Mouse (Mus musculus) cerebellum, postnatal 4 days (tissue): Measurements from ENCODE around the gene Cox7a2l.
A peak's percentile ranks its signal among the peaks of the same experiment; 100 is the strongest.

Source experiments
- DNase-seq, 2 experiments: peaks; one replicate each; pipeline ENCODE4 v3.0.0; 2022; ENCODE audit warnings: low spot score in 2 of 2, mixed read lengths in 1 of 2

Cox7a2l gene

GRCm38 (mm10) chr17:83526624-83527532, 9.7 kb upstream of the Cox7a2l start:
- no peak for DNase-seq

- no peak for DNase-seq
Measured at GRCm38 (mm10) chr17:83526091-83526561, 9.0 kb upstream of the Cox7a2l start.

- no peak for DNase-seq
Measured at GRCm38 (mm10) chr17:83525596-83525995, 8.5 kb upstream of the Cox7a2l start.

- DNase-seq = no peak
Measured at GRCm38 (mm10) chr17:83524753-83525152, 7.6 kb upstream of the Cox7a2l start.

GRCm38 (mm10) chr17:83522590-83523379, 5.7 kb upstream of the Cox7a2l start:
- no peak for DNase-seq

GRCm38 (mm10) chr17:83521881-83522280, 4.8 kb upstream of the Cox7a2l start:
- DNase-seq = no peak

- DNase-seq = peak; percentile 61 to 85
Measured at GRCm38 (mm10) chr17:83514213-83514701, 2.9 kb downstream of the Cox7a2l start.

- DNase-seq = no peak
Measured at GRCm38 (mm10) chr17:83513655-83514212, 3.4 kb downstream of the Cox7a2l start.

GRCm38 (mm10) chr17:83512130-83512529, 5.0 kb downstream of the Cox7a2l start:
- no peak for DNase-seq

GRCm38 (mm10) chr17:83503693-83504092, 13.4 kb downstream of the Cox7a2l start:
- no peak for DNase-seq

- no peak for DNase-seq
Measured at GRCm38 (mm10) chr17:83499692-83500091, 17.4 kb downstream of the Cox7a2l start.

GRCm38 (mm10) chr17:83498889-83499288, 18.2 kb downstream of the Cox7a2l start:
- DNase-seq = no peak

GRCm38 (mm10) chr17:83487762-83488161, 29.4 kb downstream of the Cox7a2l start:
- DNase-seq = no peak

- no peak for DNase-seq
Measured at GRCm38 (mm10) chr17:83483784-83484183, 33.3 kb downstream of the Cox7a2l start.

GRCm38 (mm10) chr17:83482817-83483536, 34.2 kb downstream of the Cox7a2l start:
- no peak for DNase-seq

GRCm38 (mm10) chr17:83481551-83481950, 35.6 kb downstream of the Cox7a2l start:
- peak in 1 of 2 experiments; percentile 15 for DNase-seq

GRCm38 (mm10) chr17:83477089-83477488, 40.0 kb downstream of the Cox7a2l start:
- DNase-seq = no peak

GRCm38 (mm10) chr17:83469586-83469985, 47.5 kb downstream of the Cox7a2l start:
- DNase-seq = no peak

GRCm38 (mm10) chr17:83466697-83467251, 50.4 kb downstream of the Cox7a2l start:
- DNase-seq = no peak

- DNase-seq = no peak
Measured at GRCm38 (mm10) chr17:83465969-83466368, 51.2 kb downstream of the Cox7a2l start.

- DNase-seq = no peak
Measured at GRCm38 (mm10) chr17:83457271-83457670, 59.9 kb downstream of the Cox7a2l start.
